Mouse (Mus musculus): ENCODE results near the gene Ptpra. TPM values are rescaled to one million over a fixed set of nuclear protein-coding genes. Genes with fewer than 3 reads are reported as not detected.

Gene Ptpra
- 100 to 1,000 TPM; 128 to 133 TPM for total RNA-seq (2021)
- long read RNA-seq, experiment 1, full-length matches to known transcripts = 52 of 85 reads
- long read RNA-seq, experiment 1, partial matches to known transcripts = 8 of 85 reads
- long read RNA-seq, experiment 1, other reads (novel, unspliced or antisense) = 25 of 85 reads
- long read RNA-seq, experiment 2, full-length matches to known transcripts = 122 of 180 reads
- long read RNA-seq, experiment 2, partial matches to known transcripts = 31 of 180 reads
- long read RNA-seq, experiment 2, other reads (novel, unspliced or antisense) = 27 of 180 reads

- peak; percentile 80 to 82 for DNase-seq (ENCODE audit: low spot score in 2 of 2)
These were observed at the start of gene Ptpra for GRCm38 (mm10) chr2:130449794-130450433. Gene Ptpra, plus strand, starts transcription at chr2:130450278.

GRCm38 (mm10) chr2:130401891-130402290, 48.2 kb upstream of the Ptpra start:
- DNase-seq (ENCODE audit: low spot score in 2 of 2) = no peak

GRCm38 (mm10) chr2:130404939-130405338, 45.1 kb upstream of the Ptpra start, which contains the start of the genes Gm28372 and 1700020A23Rik:
Gene Gm28372, plus strand, starts transcription at chr2:130405239.
Gene 1700020A23Rik, plus strand, starts transcription at chr2:130405259.
- DNase-seq (ENCODE audit: low spot score in 2 of 2) = no peak

GRCm38 (mm10) chr2:130406178-130406577, 43.9 kb upstream of the Ptpra start, which contains the start of gene Tmem239:
Gene Tmem239, plus strand, starts transcription at chr2:130406478.
- DNase-seq (ENCODE audit: low spot score in 2 of 2) = no peak

- DNase-seq (ENCODE audit: low spot score in 2 of 2) = no peak
These were observed 41.9 kb upstream of the Ptpra start for GRCm38 (mm10) chr2:130408194-130408593.

GRCm38 (mm10) chr2:130411558-130412495, 38.3 kb upstream of the Ptpra start:
- DNase-seq (ENCODE audit: low spot score in 2 of 2) = peak; percentile 67 to 77

GRCm38 (mm10) chr2:130412775-130413174, 37.3 kb upstream of the Ptpra start:
- DNase-seq (ENCODE audit: low spot score in 2 of 2) = no peak

- no peak for DNase-seq (ENCODE audit: low spot score in 2 of 2)
These were observed 35.8 kb upstream of the Ptpra start for GRCm38 (mm10) chr2:130414094-130414856.

GRCm38 (mm10) chr2:130421781-130422620, 28.1 kb upstream of the Ptpra start:
- DNase-seq (ENCODE audit: low spot score in 2 of 2) = no peak

- DNase-seq (ENCODE audit: low spot score in 2 of 2) = peak; percentile 43 to 65
These were observed 26.5 kb upstream of the Ptpra start for GRCm38 (mm10) chr2:130423397-130424125.

- DNase-seq (ENCODE audit: low spot score in 2 of 2) = peak; percentile 72 to 84
These were observed 25.8 kb upstream of the Ptpra start, which contains the start of the genes Vps16 and Pced1a for GRCm38 (mm10) chr2:130424126-130424853. Gene Vps16, plus strand, starts transcription at chr2:130424339. Gene Pced1a, minus strand, starts transcription at chr2:130424701.

- no peak for DNase-seq (ENCODE audit: low spot score in 2 of 2)
These were observed 25.0 kb upstream of the Ptpra start for GRCm38 (mm10) chr2:130425112-130425511.

GRCm38 (mm10) chr2:130429851-130430250, 20.2 kb upstream of the Ptpra start:
- no peak for DNase-seq (ENCODE audit: low spot score in 2 of 2)

GRCm38 (mm10) chr2:130430484-130430883, 19.6 kb upstream of the Ptpra start:
- no peak for DNase-seq (ENCODE audit: low spot score in 2 of 2)

GRCm38 (mm10) chr2:130432157-130432556, 17.9 kb upstream of the Ptpra start:
- no peak for DNase-seq (ENCODE audit: low spot score in 2 of 2)

- no peak for DNase-seq (ENCODE audit: low spot score in 2 of 2)
These were observed 16.9 kb upstream of the Ptpra start for GRCm38 (mm10) chr2:130433152-130433551.

- DNase-seq (ENCODE audit: low spot score in 2 of 2) = no peak
These were observed 13.3 kb upstream of the Ptpra start for GRCm38 (mm10) chr2:130436769-130437168.

- no peak for DNase-seq (ENCODE audit: low spot score in 2 of 2)
These were observed 11.2 kb upstream of the Ptpra start for GRCm38 (mm10) chr2:130438861-130439260.

Measured in adrenal gland, postnatal 4 days (tissue).